Mouse (Mus musculus): ENCODE measurements at regions not wholly inside any gene's neighbourhood (a gene's known extent, or its start where the extent isn't known, plus 50 kb on each side); places are given as distances from the start of the nearest gene placed in this dataset.

DNA sequence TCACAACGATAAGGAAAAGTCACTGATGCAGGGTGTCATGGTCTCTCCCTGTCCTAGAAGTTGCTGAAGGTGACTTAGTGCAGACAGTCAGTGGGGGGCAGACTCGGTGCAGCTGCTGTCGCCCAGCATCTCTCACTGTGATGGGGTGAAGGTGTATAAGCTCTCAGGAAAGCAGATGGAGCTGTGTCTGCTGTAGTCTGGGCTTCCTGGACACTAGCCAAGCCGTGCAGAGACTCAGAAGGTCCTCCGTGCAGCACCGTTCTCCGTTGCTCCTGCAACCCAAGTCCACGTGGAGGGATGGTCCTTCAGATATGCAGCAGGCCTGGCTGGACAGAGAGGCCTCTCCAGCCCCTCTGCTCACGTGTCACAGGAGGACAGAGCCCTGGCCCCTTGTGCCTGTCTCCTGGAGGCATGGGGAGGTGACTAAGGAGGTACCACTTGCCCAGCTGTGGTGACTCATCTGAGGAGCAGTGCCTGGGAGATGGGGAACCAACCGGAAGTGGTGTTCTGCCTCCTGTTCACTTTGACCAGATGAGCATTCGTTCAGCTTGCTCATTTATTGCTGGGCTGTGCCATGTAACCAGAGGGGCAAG lies 171.2 kb downstream of the Gadd45g start:
- TF ChIP-seq CTCF (IDR thresholded peaks at IDR 0.05; ENCODE audit: low read depth, low read length) = no peak
- no peak for TF ChIP-seq POLR2A (IDR thresholded peaks at IDR 0.05; ENCODE audit: extremely low read depth, insufficient read depth, low read length)

Data from liver, adult 2 months (tissue).